Mouse (Mus musculus): ENCODE data around the gene Hoxa11. TPM values are rescaled to one million over a fixed set of nuclear protein-coding genes. Genes with fewer than 3 reads are reported as not detected.
A peak's percentile ranks its signal among the peaks of the same experiment; 100 is the strongest.

The Hoxa11 gene
- polyA plus RNA-seq, 1 experiment from 2014 or later: not detected

DNA sequence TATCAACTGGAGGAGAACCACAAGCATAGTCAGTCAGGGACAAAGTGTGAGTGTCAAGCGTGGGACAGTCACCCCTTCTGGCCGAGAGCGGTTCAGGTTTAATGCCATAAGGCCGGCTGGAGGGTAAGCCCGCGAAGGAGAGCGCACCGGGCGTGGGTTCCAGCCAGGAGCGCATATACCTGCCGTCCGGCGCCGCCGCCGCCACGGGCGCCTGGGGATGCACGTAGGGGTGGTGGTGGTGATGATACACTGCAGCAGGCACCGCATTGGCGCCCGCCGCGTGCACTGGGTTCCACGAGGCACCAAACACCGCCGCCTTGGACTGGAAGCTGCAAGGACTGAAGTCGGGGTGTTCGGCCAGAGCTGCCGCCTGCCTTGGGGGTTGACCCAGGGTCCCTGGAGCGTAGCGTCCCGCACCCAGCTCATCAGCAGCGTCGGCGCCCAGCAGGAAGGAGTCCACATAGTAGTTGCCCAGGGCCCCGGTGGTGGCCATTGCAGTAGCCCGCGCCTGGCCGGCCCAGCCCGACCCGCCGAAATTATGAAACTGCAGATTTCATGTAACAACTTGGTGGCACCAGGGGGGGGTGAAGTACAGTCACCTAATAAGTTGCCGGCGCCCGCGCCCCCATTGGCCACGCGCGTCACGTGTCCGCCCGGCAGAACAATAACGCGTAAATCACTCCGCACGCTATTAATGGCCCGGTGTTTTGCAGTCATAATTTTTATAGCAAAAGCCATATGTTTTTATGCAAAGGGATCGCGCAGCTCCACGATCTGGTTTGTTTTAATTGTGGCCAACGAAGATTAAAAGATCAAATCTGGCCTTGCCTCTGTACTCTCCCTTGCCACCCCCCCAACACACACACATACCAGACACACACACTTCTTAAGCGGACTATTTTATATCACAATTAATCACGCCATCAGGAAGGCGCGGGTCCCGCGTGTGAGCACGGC, 19.7 kb downstream of the Hoxa11 start:
- peaks cover 12% of the 10 kb centered on the region for H3K4me1 ChIP-seq
- H3K9me3 ChIP-seq (replicated peaks): no peaks in the 10 kb centered on the region
- H3K4me2 ChIP-seq: peak overlapping the region; percentile 34
- 4% methylated on average over 69 of the region's 69 CpGs for WGBS (ENCODE audit: insufficient replicate concordance)
- no peak overlapping the region for H3K9ac ChIP-seq
- no peak overlapping the region for H3K27ac ChIP-seq
- H3K36me3 ChIP-seq: no peaks in the 10 kb centered on the region
- H3K27me3 ChIP-seq (replicated peaks): peaks cover 99% of the 10 kb centered on the region
- H3K4me3 ChIP-seq: peak overlapping the region; percentile 25
- no peak for ATAC-seq

GRCm38 (mm10) chr6:52224895-52225611, 20.6 kb downstream of the Hoxa11 start:
- H3K9ac ChIP-seq: no peak overlapping the region
- H3K27ac ChIP-seq: no peak overlapping the region
- H3K36me3 ChIP-seq: no peaks in the 10 kb centered on the region
- H3K9me3 ChIP-seq (replicated peaks): no peaks in the 10 kb centered on the region
- peak overlapping the region; percentile 25 for H3K4me3 ChIP-seq
- H3K4me1 ChIP-seq: peaks cover 12% of the 10 kb centered on the region
- peaks cover 99% of the 10 kb centered on the region for H3K27me3 ChIP-seq (replicated peaks)
- peak overlapping the region; percentile 34 for H3K4me2 ChIP-seq
- no peak for ATAC-seq
- 2% methylated on average over 36 of the region's 36 CpGs for WGBS (ENCODE audit: insufficient replicate concordance)

GRCm38 (mm10) chr6:52223939-52224760, 21.5 kb downstream of the Hoxa11 start:
- peak overlapping the region; percentile 25; the same call in 1 of the 2 replicates for H3K4me3 ChIP-seq

GRCm38 (mm10) chr6:52222729-52223128, 22.9 kb downstream of the Hoxa11 start:
- Histone ChIP-seq H3K27ac (no peak overlapping the region), H3K36me3 (no peaks in the 10 kb centered on the region), H3K9ac (no peak overlapping the region), H3K4me1 (peaks cover 12% of the 10 kb centered on the region), H3K4me2 (no peak overlapping the region), H3K27me3 (replicated peaks) (peaks cover 100% of the 10 kb centered on the region), H3K9me3 (replicated peaks) (no peaks in the 10 kb centered on the region), H3K4me3 (no peak overlapping the region)
- ATAC-seq: no peak
- 25% methylated on average over 13 of the region's 13 CpGs for WGBS (ENCODE audit: insufficient replicate concordance)

More at GRCm38 (mm10) chr6:52223939-52224760, 21.5 kb downstream of the Hoxa11 start:
- H3K36me3 ChIP-seq: no peaks in the 10 kb centered on the region
- H3K9ac ChIP-seq: no peak overlapping the region
- H3K4me2 ChIP-seq: 0 out of 2 replicates have a peak overlapping the region, but pooled peaks have one; percentile 8
- peaks cover 12% of the 10 kb centered on the region for H3K4me1 ChIP-seq
- ATAC-seq: no peak
- peaks cover 99% of the 10 kb centered on the region for H3K27me3 ChIP-seq (replicated peaks)
- WGBS (ENCODE audit: insufficient replicate concordance): 5% methylated on average over 24 of the region's 24 CpGs
- no peaks in the 10 kb centered on the region for H3K9me3 ChIP-seq (replicated peaks)
- H3K27ac ChIP-seq: no peak overlapping the region

- WGBS (ENCODE audit: insufficient replicate concordance): 14% methylated on average over 21 of the region's 21 CpGs
- Histone ChIP-seq H3K36me3 (no peaks in the 10 kb centered on the region), H3K9ac (no peak overlapping the region), H3K27me3 (replicated peaks) (peaks cover 100% of the 10 kb centered on the region), H3K27ac (no peak overlapping the region), H3K9me3 (replicated peaks) (no peaks in the 10 kb centered on the region), H3K4me2 (peak overlapping the region; percentile 74), H3K4me1 (peaks cover 12% of the 10 kb centered on the region), H3K4me3 (peak overlapping the region; percentile 53)
- ATAC-seq: no peak
Measured at GRCm38 (mm10) chr6:52221993-52222685, 23.5 kb downstream of the Hoxa11 start.

GRCm38 (mm10) chr6:52221337-52221992, 24.1 kb downstream of the Hoxa11 start, which contains the start of gene Hoxa7:
Gene Hoxa7 (minus strand): TSS chr6:52221854.
- Histone ChIP-seq H3K27me3 (replicated peaks) (peaks cover 100% of the 10 kb centered on the region), H3K4me1 (peaks cover 17% of the 10 kb centered on the region), H3K4me3 (peak within 1 kb of the TSS; percentile 53), H3K36me3 (no peaks in the 10 kb centered on the region), H3K27ac (no peak within 1 kb of the TSS), H3K4me2 (peak within 1 kb of the TSS; percentile 74), H3K9me3 (replicated peaks) (no peaks in the 10 kb centered on the region), H3K9ac (no peak within 1 kb of the TSS; the same call in 1 of the 2 replicates)
- under 1% methylated on average over 46 of the region's 46 CpGs for WGBS (ENCODE audit: insufficient replicate concordance)
- ATAC-seq: no peak

DNA sequence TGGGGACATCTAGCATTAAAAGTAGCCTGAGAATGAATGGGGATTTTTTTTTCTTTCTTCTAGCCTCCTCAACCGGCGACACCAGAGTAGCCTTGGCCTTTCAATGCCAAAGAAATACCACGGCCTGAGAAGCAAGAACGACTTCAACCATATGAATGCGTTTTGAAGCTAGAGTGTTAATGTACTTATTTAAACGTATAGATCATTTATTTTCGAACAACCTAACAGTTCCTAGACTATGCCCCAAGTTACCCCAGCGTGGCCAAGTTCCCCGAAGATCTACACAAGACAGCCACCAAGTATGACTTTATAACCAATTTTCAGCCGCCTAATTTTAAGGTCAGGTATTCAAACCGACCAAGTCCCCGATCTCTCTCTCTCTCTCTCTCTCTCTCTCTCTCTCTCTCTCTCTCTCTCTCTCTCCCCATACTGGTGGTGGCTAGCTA, 24.7 kb downstream of the Hoxa11 start:
- no peak overlapping the region; the same call in 1 of the 2 replicates for H3K9ac ChIP-seq
- peak overlapping the region; percentile 53 for H3K4me3 ChIP-seq
- H3K4me2 ChIP-seq: peak overlapping the region; percentile 74
- peaks cover 17% of the 10 kb centered on the region for H3K4me1 ChIP-seq
- no peak overlapping the region for H3K27ac ChIP-seq
- no peaks in the 10 kb centered on the region for H3K9me3 ChIP-seq (replicated peaks)
- no peak for ATAC-seq
- H3K27me3 ChIP-seq (replicated peaks): peaks cover 100% of the 10 kb centered on the region
- WGBS (ENCODE audit: insufficient replicate concordance): 9% methylated on average over 12 of the region's 12 CpGs
- no peaks in the 10 kb centered on the region for H3K36me3 ChIP-seq

GRCm38 (mm10) chr6:52220003-52220864, 25.4 kb downstream of the Hoxa11 start:
- H3K9ac ChIP-seq: no peak overlapping the region
- no peaks in the 10 kb centered on the region for H3K9me3 ChIP-seq (replicated peaks)
- no peaks in the 10 kb centered on the region for H3K36me3 ChIP-seq
- H3K4me2 ChIP-seq: no peak overlapping the region
- WGBS (ENCODE audit: insufficient replicate concordance): 20% methylated on average over 32 of the region's 32 CpGs
- peaks cover 100% of the 10 kb centered on the region for H3K27me3 ChIP-seq (replicated peaks)
- H3K27ac ChIP-seq: no peak overlapping the region
- peaks cover 17% of the 10 kb centered on the region for H3K4me1 ChIP-seq
- no peak for ATAC-seq
- H3K4me3 ChIP-seq: no peak overlapping the region

- H3K27me3 ChIP-seq (replicated peaks): peaks cover 100% of the 10 kb centered on the region
- H3K4me1 ChIP-seq: peaks cover 17% of the 10 kb centered on the region
- H3K4me2 ChIP-seq: no peak overlapping the region
- H3K4me3 ChIP-seq: no peak overlapping the region
- no peaks in the 10 kb centered on the region for H3K36me3 ChIP-seq
- 30% methylated on average over 9 of the region's 9 CpGs for WGBS (ENCODE audit: insufficient replicate concordance)
- no peak overlapping the region for H3K27ac ChIP-seq
- ATAC-seq: no peak
- H3K9me3 ChIP-seq (replicated peaks): no peaks in the 10 kb centered on the region
- H3K9ac ChIP-seq: no peak overlapping the region
Measured at GRCm38 (mm10) chr6:52219234-52219942, 26.2 kb downstream of the Hoxa11 start.
